Mouse (Mus musculus): ENCODE data around the gene Cenpu.

GRCm38 (mm10) chr8:46530541-46530940, 21.3 kb upstream of the Cenpu start:
- TF ChIP-seq CTCF (IDR thresholded peaks at IDR 0.05; ENCODE audit: extremely low read depth, insufficient read depth, insufficient read length, insufficient replicate concordance) (no peak), POLR2A (IDR thresholded peaks at IDR 0.05; ENCODE audit: low read depth, low read length) (no peak)

All from spleen, adult 2 months (tissue).